Mouse (Mus musculus): ENCODE results near the gene Inhbe.

Gene Inhbe

DNA sequence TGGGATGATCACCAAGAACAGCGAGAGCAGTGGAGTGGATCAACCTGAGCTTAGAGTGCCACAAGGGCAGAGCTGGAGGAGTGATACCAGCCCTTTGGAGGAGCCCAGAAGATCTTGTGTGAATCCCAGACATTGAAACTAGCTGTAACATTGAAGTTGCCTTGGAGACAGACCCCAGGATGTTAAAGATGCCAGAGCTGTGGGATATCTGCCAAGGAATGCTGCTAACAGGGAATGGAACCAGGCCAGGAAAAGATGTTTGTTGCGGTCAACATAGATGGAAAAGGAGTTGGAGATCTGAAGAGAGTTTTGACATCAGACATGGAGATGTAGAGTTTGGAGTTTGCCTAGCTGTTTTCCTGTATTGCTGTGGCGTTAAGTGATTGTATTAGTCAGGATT lies 8.0 kb downstream of the Inhbe start:
- no peak for DNase-seq (ENCODE audit: low spot score in 2 of 2)

DNA sequence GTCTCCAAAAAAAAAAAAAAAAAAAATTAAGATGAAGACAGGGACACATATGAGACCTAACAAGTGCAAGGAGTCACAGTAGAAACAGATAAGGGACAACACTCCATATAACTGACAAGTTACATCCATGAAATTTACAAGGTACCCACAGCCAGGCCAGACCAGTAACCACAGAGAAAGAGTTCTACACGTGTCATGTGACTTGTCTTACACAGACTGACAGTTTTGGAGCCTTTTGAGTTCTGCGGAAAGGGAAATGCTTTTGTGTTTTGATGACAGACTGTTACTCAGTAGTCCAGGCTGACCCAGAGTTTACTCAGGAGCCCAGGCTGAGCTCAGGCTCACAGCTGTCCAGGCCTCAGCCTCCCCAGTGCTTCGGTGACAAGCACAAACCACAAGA lies 11.2 kb downstream of the Inhbe start:
- no peak for DNase-seq (ENCODE audit: low spot score in 2 of 2)

DNA sequence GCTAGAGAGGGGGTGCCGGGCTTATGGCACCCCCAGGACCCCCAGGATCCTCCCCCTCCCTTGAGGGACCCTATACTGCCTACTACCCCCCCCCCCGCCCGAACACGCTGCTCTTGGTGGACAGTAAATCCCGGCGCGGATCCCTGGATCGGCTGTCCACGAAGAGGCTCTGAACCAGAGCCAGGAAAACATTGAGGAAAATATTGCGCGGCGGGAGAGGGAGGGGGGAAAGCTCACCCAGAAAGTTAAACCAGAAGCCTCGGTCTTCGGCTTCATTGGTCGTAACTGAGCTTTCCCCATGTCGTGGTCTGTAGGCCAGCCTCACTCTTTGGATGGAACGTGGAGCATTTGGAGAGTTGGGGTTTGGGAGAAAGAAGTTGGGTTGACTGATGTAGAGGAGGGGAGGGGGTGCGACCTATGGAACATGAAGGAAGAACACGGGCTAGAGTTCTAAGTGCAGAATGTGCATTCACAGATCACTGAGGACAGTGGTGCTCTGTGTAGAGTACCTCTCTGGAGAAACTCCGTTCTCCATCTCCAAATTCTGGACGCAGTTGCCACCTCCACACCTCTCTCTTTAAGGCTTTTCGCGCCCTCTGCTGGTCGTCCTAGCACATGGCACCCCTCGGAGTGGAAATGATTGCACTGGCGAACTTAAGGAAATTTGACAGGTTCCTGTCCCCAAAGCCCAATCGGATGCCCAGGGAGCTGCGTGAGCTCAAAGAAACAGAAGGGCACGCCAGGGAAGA lies 12.1 kb downstream of the Inhbe start, which contains the start of gene Gli1:
Gene Gli1, minus strand, starts transcription at position 84 of the 749 bp plus-strand sequence.
- DNase-seq (ENCODE audit: low spot score in 2 of 2) = peak in 1 of 2 experiments; percentile 79

DNA sequence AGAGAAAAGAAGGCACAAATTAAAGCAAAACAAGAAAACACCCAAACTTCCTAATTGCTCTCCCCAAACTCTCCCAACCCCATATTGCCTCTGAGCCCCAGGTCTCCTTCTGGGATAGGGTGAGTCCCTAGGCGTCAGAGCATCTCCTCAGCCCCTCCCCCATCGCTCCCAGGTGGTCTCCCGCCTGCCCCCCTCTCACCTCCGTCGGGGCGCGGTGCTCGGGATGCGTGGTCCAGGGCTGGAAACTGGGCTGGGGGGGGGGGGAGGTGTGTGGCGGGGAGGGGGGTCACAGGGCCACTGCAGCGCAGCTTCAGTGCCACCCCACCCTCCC lies 12.9 kb downstream of the Inhbe start:
- DNase-seq (ENCODE audit: low spot score in 2 of 2) = no peak

DNA sequence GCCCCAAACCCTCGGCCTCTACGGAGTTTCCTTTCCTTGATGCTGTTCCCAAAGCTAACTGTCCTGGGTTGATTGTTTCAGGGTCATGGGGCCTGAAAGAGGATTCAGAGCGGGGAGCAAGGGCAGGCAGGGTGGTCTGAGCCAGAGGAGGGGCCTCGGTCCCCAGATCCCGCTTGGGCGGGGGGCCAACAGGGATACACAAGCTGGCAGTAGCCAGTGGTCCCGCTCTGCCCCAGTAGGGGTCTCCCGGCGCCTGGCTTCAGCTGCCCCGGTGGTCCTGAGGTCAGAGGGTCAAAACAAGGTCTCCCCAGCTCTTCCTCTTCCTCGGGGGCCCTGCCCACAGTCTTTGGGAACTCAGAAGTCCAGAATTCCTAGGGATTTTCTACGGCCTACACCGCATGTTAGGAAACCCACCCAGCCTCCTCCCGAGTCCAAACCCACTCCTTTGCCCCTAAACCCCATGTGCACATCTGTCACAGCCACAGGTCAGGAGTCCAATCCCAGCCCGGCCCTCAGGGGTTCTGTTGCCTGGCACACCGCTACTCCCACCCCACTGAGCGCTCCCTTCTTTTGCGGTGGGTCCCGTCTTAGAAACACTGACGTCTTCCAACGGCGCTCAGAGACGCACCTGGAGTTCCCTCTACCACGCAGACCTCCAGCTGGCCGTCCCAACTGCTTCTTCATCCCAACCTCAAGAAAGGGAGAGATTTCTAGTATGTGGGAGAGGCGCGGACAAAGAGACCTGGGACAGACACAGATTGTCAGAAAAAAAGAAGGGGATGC lies 13.4 kb downstream of the Inhbe start:
- no peak for DNase-seq (ENCODE audit: low spot score in 2 of 2)

DNA sequence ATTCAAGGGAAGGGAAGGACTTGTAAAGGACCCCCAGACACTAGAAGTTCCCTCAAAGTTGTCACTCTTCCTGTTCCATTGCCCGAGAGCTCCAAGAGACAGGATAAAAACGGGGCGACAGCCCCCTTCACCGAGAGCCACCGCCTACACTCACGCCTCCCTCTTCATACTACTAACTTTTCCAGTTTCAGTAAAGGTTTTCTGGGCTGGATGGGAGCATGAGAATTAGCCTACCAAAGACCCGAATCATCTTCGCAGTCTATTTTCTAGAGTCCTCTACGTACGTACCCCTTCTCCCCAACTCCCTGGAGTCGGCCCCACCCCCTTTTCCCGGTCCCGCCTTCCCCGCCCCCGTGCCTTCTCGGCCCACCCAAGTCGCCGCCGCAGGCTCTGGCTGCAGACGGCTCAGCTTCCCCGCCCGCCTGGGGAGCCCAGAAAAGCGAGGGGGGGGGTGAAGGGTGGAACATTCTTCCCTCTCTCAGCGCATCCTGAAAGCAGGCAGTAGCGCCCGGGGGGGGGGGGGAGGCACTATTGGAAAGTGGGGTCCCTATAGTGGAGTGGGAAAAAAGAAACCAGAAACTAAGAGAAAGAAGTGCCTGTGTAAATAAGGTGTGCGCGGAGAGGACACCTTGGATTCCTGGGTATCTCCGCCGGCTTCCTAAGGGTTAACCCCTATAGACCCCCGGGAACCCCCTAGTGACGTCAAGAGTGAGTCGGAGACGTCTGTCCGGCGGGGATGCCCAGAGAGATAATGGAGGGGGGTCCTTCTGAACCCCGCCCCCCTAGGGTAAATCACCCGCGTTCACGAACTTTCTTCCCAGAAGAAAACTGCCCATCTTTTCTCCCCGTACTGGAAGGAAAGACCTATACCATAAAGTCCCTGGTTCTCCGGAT lies 14.3 kb downstream of the Inhbe start:
- no peak for DNase-seq (ENCODE audit: low spot score in 2 of 2)

DNA sequence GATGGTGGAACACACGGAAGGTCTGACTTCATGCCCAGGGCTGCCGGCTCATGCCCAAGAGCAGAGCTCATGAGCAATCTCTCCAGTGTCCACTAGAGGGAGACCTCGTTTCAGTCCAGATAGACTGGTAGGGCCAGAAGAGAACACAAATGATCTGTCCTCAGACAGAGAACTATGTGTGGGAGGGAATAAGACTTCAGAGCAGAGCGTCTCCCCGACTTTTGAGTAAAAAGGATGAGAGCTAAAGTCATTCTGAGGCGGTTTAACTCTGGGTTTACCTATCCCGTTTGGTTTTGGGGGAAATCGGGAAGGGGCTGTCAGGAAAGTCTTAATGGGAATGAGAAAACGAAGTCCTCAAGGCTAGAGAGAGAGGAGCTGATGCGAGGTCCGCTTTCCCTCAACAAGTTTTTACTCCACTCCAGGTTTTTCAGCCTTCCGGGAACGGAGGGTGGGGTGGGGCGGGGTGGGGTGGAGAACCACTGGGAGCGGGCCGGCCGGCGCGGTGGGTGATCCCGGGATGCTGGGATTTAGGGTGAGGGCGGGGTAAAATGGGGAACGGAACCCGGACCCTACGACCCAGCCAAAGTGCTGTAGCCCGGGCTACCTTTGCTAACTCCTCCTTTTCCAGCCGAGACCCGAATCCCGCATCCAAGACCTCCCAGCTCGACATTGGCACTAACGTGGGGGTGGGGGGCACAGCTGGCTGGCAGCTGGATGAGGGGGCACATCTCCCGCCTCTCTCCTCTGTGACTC lies 15.1 kb downstream of the Inhbe start:
- DNase-seq (ENCODE audit: low spot score in 2 of 2) = peak; percentile 73 to 95

DNA sequence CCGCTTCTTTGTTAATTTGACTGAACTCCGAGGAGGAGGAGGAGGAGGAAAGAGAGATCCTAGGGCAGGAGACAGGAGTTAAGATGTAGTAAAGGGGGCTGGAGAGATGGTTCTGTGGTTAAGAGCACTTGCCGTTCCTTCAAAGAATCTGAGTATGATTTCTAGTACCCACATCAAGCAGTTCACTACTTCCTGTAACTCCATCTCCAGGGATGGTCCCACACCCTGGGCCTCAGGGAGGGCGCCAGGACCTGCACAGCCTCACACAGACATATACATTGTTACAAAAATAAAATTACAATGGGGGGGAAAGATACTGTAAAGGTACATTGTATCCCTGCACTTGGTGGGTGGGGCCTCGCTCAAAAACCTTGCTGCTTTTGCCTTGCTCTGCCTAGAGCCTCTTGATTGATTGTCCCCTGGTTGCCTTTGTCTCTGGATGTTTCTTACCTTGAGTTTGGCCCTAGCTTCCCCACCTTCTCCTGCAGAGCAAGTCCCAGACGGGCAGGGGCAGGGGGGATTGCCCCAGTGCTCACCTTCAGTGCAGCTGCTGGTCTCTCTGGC lies 16.6 kb downstream of the Inhbe start:
- DNase-seq (ENCODE audit: low spot score in 2 of 2) = no peak

DNA sequence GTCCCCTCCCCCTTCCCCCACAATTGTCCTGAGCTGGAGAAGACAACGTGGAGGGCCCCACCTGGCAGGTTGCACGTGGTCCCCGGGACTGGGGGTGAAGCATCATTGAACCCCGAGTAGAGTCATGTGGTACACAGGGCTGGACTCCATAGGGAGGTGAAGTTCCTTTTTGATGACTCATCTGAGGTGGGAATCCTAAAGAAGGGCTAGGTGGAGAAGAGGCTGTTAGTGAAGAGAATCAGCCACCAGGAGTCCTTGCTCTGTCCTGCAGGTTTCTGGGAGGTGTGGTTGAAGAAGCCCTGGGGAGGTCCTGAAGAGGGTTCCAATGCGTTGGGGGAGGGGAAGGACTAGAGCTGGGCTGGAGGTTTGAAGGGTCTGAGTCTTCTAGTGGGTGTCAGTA lies 17.3 kb downstream of the Inhbe start:
- DNase-seq (ENCODE audit: low spot score in 2 of 2) = no peak

DNA sequence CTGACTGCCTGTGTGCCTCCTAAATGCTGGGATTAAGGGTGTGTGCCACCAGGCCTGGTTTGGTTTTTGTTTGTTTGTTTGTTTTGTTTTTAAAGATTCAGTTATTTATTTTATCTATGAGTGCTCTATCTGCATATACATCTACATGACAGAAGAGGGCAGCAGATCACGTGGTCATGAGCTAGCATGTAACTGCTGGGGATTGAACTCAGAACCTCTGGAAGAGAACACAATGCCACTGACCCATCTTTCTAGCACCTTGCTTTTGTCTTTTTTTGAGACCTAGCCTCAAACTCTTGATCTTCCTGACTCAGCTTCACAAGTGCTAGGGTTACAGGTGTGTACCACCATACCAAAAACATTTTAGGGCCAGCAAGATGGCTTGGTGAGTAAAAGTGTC lies 18.9 kb downstream of the Inhbe start:
- DNase-seq (ENCODE audit: low spot score in 2 of 2) = no peak

DNA sequence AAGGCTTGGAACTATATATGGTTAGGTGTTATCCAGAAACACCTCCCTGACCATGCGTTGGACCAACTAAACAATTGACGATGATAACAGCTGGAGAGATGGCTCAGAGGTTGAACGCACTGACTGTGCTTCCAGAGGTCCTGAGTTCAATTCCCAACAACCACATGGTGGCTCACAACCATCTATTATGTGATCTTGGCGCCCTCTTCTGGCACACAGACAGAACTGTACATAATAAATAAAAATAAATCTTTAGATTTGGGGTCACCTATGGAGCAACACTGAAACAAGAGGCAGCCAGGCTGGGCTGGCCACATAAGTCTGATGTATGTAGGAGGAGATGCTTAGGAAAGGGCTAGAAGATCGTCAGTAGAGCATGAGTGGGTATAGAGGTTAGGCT lies 21.1 kb downstream of the Inhbe start:
- DNase-seq (ENCODE audit: low spot score in 2 of 2) = no peak

DNA sequence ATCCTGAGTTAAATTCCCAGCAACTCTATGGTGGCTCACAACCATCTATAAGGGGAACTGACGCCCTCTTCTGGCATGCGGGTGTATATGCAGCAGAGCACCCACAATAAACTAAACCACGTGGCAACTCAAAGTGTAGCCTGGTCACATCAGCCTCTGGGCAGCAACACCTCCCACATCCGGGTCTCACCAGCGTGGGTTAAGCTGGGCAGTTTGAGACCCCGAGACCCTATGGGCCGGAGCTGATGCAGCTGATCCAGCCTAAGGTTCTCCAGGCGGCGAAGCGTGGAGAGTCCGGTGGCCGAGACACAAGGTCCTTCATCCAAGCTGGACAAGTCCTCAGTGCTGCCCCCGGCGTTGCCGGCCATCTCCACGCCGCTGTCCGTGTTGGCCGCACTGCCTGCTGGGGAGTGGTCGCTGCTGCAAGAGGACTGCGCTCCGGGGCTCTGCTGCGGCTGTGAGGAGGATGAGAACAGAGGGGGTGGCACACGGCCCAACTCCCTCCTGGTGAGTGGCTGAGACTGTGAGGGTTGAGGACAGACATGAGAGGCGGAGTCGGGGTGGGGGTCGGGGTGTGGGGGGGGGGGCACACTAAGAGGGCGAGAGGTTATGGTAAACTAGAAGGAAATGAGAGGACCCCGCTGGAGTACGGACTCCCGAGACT lies 21.9 kb downstream of the Inhbe start:
- no peak for DNase-seq (ENCODE audit: low spot score in 2 of 2)

DNA sequence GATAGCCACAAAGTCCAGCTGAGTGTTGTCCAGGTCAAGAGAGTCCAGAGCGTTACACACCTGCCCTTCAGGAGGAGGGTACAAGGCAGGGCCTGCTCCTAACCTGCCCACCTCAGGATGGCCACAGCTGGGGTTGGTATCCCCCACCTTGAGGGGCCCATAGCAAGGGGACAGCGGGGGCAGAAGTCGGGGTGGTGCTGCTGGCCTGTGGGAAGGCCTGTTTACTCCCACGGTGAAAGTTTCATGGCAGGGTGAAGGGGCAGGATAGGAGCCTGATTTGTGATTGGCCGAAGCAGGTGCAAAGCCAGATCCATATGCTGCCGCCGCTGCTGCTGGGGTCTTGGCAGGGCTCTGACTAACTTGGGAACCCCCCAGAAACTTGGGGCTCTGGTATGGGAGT lies 24.0 kb downstream of the Inhbe start:
- no peak for DNase-seq (ENCODE audit: low spot score in 2 of 2)

DNA sequence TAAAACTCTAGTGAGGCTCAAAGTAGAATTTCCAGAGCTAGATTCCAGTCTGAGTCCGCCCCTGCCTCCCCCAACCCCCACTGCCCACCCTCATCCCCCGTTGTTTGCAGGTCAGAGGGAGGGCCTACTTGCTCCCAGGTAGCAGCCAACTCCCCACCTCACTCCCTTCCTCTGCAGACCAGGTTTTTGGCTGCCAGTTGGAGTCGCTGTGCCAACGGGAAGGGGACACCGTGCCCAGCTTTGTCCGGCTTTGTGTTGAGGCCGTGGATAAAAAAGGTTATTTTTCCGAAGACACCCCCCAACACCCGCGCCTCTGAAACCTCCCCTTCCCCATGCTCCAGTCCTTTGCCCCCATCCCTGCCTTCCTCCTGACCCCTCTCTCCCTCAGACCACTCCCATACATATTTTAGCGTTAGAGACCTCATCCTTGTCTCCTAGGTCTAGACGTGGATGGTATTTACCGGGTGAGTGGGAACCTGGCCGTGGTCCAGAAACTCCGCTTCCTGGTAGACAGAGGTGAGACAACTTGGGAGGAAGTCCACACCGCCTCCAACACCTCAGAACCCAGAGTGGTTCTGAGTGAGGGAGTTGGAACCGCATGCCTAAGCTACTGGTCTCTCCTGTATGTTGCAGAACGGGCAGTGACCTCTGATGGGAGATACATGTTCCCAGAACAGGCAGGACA lies 26.6 kb downstream of the Inhbe start:
- no peak for DNase-seq (ENCODE audit: low spot score in 2 of 2)

DNA sequence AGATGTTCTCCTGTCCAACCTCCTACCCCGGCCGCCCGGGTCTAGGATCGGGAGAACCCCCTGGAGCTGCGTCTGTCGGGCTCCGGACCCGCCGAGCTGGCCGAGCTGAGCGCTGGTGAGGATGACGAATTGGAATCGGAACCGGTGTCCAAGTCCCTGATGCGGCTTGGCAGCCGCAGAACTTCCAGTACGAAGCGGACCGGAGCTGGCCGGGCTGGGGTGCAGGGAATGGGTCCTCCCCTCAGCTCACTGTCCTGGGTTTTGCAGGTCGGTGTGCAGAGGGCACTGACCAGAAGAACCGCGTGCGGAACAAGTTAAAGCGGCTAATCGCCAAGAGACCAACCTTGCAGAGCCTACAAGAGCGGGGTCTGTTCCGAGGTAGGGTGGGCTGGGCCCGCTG lies 27.4 kb downstream of the Inhbe start:
- DNase-seq (ENCODE audit: low spot score in 2 of 2) = no peak

DNA sequence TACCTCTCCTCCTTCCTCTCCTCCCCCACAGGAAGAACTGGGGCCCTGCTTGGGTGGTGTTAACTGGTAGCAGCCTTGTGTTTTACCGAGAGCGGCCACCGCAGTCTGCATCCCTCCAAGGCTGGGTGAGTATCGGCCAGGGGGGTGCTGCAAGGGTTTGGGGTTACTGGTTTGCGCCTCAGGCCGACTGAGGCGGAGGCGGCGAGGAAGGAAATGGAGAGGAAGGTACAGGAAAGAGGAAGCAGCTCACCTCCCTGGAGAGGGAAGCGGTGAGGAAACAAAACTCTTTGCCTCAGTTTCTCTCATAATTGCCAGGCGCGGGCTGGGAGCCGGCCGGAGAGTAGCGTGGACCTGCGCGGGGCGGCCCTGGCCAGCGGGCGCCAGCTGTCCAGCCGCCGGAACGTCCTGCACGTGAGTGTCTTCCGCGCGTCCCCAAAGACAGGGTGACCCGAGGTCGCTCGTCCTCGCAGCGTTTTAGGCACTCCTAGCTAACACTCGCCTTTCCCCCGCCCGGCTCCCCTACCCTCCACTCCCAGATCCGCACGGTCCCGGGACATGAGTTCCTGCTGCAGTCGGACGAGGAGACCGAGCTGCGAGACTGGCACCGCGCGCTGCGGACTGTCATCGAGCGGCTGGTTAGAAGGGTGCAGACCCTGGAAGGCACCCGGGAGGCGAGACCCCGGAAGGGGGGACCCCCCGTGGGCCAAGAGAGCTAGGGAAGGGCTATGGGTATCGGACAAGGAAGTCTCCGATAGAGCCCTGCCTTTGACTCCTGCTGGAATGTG lies 28.0 kb downstream of the Inhbe start:
- DNase-seq (ENCODE audit: low spot score in 2 of 2) = no peak

DNA sequence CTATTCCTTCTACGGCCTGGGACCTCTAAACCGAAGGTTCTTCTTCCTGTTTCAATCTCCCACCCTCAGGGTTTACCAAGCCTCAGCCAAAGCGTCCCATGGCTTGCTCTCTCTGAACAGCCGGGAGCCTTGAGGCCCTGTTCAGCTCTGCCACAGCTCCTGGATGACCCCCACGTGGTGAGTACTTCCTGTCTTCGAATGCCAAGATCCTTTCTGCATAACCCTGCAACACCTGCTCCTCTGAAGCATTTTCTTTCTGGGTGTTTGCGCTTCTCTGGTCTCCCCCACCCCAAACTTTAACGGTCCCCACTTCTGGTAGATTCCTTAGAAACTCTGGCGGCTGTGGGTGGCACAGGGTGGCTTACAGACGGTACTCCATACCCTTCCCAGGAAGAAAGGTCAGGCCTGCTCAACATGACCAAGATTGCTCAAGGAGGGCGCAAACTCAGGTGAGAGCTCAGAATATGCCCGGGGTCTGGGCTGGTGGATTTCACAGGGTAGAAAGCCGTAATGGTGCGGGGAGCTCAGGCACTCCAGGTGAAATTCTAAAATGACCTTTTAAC lies 28.7 kb downstream of the Inhbe start:
- DNase-seq (ENCODE audit: low spot score in 2 of 2) = no peak

DNA sequence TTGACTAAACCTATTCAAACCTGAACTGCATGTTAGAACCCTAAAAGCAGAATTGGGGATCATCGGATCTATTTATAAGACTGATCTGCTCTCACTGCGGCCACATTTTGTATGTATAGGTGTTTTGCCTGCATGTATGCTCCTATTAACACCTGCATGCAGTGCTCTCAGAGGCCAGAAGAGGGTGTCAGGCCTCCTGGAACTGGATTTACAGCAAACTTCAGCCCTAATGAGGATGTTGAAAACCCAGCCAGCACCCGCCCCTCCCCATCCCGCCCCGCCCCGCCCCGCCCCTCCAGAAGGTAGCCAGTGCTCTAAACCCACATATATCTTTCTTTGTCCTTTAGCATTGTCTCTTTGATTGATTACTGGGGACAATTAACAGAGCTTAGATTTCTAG lies 29.7 kb downstream of the Inhbe start:
- DNase-seq (ENCODE audit: low spot score in 2 of 2) = no peak
